Mouse (Mus musculus) thymus, adult 2 months (tissue): ENCODE measurements around the gene Ube2v1.

Experiments
- CTCF ChIP-seq: fragments of 200-500 bp; IDR thresholded peaks from 2 replicates; pipeline ENCODE4 v1.5.1; 2012; ENCODE audit warnings: mild to moderate bottlenecking, control low read depth, low read length, moderate library complexity, borderline replicate concordance; ENCODE audit not compliant: control insufficient read depth, poor library complexity, insufficient read depth; ENCODE audit errors: extremely low read depth
- POLR2A ChIP-seq: fragments of 200-500 bp; IDR thresholded peaks from 2 replicates; pipeline ENCODE4 v1.6.1; 2012; ENCODE audit warnings: mild to moderate bottlenecking, low read length, control low read depth, moderate library complexity; ENCODE audit not compliant: control insufficient read depth, poor library complexity, insufficient read depth; ENCODE audit errors: extremely low read depth

GRCm38 (mm10) chr2:167646411-167646810 lies 14.5 kb upstream of the Ube2v1 start:
- TF ChIP-seq POLR2A (no peak), CTCF (no peak)
